Mouse (Mus musculus) cerebellum, postnatal 36 days (tissue): ENCODE results near the gene Myh7b.
A peak's percentile ranks its signal among the peaks of the same experiment; 100 is the strongest.

Experiments used
- DNase-seq, 2 experiments: peaks; one replicate each; pipeline ENCODE4 v3.0.0; 2021 to 2022; ENCODE audit warnings: mixed read lengths in 2 of 2

Gene Myh7b

GRCm38 (mm10) chr2:155635961-155636360 is 24.9 kb downstream of the Myh7b start:
- no peak for DNase-seq

DNA sequence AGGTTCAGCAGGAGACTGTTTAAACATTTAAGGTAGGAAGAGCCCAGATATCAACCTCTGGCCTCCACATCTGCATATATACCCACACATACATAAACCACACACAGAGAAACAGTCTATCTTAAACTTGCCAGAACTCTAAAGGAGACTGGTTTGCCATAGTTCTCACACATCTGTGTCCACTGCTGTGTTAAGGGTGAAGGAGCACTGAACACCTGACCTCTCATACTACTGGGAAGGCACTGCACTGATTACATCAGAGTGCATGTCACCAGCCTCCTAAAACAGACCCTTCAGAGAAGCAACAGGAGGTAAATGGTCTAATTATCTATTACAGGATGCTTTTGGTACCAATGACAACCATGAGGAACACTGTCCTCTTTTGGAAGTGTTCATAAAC is 25.9 kb downstream of the Myh7b start:
- DNase-seq, result no peak

- DNase-seq, result no peak
Observed at GRCm38 (mm10) chr2:155637411-155637810, 26.4 kb downstream of the Myh7b start.

- DNase-seq, result peak; percentile 72 to 78
Observed at GRCm38 (mm10) chr2:155640656-155641055, 29.6 kb downstream of the Myh7b start.

- DNase-seq, result peak; percentile 28 to 45
Observed at GRCm38 (mm10) chr2:155641540-155642472, 30.8 kb downstream of the Myh7b start.

DNA sequence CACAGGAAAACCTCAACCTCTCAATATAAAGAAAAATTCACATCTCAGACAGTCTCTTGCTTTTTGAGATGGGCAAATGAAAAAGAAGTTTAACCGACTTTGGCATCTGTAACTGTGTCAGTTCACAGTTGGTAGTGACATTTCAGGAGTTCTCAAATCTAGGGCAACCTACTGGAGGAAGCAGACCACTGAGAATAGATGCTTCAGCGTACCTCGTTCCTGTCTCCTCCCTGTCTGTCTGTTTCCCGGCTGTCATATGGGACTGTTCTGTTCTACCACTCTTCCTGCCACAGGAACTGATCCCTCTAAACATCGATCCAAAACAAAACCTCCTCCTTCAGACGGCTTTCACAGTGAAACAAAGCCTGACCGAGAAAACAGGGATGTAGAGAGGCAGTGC is 34.7 kb downstream of the Myh7b start:
- no peak for DNase-seq

DNA sequence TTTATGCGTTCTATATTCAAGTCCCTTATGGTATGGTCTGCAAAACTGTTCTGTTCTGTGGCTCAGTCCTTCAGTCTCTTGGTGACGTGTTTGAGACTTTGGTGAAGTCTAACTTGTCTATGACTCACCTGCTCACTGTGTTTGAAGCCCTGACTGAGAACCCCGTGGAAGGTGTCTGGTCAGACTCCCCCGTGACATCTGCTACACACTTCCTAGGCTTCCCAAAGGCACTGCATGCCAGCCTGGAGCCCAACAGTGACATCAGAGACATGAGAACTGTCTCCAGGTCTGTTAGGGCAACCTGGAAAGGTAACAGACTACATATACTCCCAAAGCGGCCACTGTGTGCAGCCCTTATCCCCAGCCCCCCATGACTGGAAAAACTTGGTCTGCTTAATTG is 41.6 kb downstream of the Myh7b start:
- no peak for DNase-seq

DNA sequence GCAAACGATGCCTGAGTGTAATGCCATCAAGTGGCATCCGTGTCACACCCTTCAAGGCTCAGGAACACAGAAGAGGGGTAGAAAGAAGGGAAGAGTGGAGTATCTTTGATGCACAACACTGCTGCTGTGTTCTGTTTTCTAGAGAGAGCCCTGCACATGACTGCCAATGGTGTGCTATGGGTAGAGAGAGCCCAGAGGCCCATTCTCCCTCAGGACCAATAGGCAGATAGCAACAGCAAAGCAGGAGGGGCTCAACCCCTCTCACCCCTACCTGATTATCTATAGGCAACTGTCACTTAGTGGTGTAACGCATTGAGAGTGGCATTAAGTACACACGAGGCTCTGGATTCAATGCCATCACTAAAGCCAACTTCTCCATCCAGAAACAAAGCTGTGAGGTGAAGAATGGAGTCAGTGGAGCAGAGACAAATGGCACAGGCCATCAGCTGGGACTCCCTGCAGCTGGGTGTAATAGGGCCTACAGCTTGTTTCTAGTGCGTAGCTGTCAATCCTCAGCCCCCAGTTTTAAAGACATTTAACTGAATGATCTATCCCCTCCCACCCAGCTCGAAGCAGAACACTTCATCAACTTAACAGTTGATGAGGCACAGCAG is 44.9 kb downstream of the Myh7b start:
- no peak for DNase-seq

- DNase-seq, result no peak
Observed at GRCm38 (mm10) chr2:155662390-155662789, 51.4 kb downstream of the Myh7b start.

DNA sequence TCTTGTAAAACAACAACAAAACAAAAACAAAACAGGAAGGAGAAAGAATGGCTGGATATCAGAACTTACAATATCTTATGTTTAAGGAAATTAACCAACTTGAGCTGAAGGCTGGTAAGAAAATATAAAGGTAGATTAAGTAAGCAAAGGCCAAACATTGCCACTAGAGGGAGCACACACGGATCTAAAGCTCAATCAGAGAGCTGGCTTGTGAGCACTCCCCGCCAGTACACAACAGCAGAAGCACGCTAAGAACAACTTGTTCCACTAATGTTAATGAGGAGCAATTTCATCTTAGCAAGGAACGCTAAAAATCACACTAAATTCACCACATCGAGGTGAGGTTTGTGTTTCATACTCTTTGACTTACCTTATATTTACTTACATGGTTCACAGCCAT is 52.1 kb downstream of the Myh7b start:
- DNase-seq, result peak; percentile 52 to 68

DNA sequence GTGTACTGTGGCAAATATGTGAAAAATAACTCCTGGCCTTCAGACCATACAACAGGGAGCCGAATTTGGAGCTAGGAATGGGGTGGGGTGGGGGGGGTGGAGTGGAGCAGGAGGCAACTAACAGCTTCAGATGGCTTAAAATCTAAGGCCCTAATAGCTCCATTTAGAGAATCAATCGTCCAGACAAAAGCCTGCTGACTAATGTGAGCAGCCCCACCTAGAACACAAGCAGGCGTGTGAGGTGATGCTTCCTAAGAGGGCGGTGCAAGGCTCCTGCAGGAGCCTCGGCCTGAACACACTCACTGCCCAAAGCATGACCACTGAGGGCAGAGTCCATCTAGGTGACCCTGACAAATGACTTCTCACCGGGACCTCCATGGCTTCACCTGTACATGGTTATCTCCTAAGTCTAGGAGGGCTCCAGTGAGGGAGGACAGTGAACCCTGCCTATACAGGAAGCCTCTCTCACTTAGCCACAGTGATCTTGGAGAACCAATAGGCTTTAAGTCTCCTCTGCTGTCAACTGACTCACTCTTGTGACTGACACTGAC is 53.0 kb downstream of the Myh7b start:
- DNase-seq, result no peak

DNA sequence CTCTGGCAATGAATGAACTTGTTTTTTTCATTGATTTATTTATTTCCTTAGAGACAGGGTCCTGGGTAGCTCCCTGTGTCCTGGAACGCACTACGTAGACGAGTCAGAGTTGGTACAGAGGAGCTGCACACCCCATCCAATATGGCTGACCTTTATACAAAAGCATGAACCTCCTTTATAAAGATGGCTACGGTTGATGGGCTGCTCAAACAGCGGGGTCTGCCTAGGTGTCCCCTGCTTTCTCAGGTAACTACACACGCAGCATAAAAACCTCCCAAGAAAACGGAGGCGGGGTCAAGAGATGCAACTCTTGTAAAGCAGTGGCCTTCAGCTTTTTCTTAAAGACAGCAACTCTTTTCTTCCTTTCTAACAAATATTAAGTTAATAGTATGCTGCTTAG is 56.9 kb downstream of the Myh7b start:
- DNase-seq, result no peak

DNA sequence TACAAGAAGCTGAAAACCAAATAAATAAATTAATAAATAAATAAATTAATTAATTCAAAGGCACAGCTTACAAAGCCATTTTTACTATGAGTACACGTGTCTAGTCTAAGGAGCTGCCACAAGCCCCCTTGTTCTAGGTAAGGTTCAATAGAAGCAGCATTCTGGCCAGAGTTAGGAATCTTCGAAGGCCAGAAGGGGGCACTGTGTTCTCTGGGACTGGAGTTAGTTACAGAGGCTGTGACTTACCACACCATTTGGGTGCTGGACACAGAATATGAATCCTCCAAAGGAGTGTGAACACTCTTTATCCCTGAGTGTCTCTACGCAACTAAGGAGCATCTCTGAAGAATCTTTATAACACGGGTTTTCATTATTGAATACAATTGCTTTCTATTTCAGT is 57.4 kb downstream of the Myh7b start:
- peak in 1 of 2 experiments; percentile 26 for DNase-seq

DNA sequence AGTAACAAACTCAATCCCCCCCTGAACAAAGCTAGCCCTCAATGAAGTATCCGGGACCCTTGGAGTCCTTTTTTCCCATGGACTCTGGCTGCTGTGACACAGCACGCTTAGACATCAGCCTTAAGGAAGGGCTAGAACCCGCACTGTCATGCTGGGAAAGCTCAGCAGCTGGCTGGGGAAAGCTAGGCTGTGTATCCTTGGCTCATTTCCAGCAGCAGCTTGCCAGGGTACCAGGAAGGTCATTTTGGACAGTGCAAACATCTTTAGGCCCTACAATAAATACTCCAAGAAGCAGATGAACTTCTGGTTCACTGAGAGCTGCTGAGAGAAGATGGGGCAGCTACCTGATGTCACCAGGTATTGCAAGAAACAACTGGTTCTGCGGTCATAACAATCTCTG is 60.2 kb downstream of the Myh7b start:
- no peak for DNase-seq

DNA sequence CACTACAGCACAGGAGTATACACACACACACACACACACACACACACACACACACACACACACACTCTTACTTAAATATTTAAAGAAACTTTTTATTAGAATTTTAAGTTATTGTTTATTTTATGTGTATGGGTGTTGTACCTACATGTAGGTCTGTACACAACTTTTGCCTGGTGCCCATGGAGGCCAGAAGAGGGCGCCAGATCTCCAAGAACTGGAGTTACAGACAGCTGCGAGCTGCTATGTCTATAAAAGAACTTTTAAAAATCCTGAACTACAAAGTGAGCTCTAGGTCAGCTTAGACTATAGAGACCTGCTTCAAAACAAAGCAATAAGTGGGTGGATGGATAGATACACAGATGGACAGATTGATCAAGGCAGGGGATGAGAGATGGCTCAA is 62.5 kb downstream of the Myh7b start:
- peak; percentile 66 to 68 for DNase-seq

- DNase-seq, result peak in 1 of 2 experiments; percentile 33
Observed at GRCm38 (mm10) chr2:155675118-155675517, 64.1 kb downstream of the Myh7b start.

DNA sequence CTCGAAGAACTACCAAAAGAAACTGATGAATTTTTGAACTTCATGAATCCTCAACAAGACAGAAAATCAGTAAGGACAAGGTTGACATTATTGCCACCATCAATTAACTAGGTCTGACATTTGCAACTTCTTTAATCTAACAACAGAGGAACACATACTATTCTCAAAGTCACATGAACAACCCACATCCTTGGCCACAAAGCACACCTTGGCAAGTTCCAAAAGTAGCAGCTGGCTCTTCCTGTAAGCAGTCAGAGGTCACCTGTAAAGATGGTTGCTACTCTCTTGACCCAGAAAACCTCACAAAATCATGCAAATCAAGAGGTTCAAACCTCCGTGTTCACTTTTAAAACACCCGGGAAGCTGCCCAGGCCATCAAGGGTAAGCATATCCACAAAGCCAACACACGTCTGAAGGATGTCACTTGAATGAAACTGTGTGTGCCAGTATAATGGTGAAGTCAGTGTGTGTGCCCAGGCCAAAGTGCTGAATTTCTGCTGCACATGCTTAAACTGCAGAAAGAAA is 68.6 kb downstream of the Myh7b start:
- DNase-seq, result no peak

DNA sequence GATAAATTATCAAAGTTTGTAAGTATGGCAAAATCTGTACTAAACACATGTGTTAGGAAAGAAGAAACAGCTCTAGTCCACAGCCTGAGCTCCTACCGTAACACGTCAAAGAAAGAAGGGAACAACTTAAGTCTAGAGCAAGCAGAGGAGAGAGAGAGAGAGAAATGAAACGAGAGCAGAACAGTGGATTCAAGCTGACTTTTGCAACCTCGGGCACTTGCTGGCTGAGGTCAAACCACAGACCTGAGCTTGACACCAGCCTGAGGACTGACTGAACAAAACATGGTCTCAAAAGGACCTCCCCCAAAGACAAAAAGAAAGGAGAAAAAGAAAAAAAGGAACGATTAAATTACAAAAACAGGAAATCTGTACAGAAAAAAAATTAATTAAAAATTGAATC is 69.6 kb downstream of the Myh7b start:
- DNase-seq, result no peak

DNA sequence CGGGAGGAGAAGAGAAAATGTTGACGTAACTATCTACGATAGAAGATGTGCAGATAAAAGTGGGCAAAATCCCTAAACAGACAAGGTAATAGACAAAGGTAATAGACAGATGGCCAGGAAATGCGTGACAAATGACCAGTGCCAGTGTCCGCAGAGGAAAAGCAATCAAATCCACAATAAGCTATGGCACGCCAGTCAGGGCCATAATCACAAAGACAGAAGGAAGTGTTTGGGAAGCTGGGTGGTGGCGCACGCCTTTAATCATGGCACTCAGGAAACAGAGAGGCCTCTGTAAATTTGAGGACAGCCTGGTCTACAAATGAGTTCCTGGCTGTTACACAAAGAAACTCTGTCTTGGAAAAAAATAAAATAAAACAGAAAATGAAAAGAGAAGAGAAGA is 70.2 kb downstream of the Myh7b start:
- DNase-seq, result no peak

DNA sequence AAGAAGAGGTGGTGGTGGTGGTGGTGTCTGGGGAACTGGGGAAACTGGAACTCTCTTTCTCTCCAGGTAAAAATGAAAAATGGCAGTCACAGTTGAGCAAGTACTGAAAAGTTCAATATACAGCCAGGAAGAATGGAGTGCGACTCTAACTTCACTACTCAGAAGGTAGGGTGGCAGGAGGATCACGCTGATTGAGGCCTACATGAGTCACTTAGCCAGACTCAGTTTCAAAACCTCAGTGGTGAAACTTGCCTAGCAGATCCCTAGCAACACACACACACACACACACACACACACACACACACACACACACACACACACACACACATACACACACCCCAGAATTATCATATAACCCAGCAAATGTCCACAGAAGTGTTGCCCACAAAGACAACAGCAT is 70.9 kb downstream of the Myh7b start:
- DNase-seq, result no peak

GRCm38 (mm10) chr2:155683137-155683536 is 72.1 kb downstream of the Myh7b start:
- no peak for DNase-seq

GRCm38 (mm10) chr2:155683821-155684220 is 72.8 kb downstream of the Myh7b start:
- DNase-seq, result no peak
